Mouse (Mus musculus) lung, postnatal 36 days (tissue): ENCODE measurements at regions not wholly inside any gene's neighbourhood (a gene's known extent, or its start where the extent isn't known, plus 50 kb on each side); places are given as distances from the start of the nearest gene placed in this dataset.

Experiments
- DNase-seq: peaks from one replicate; pipeline ENCODE4 v3.0.0; 2022; ENCODE audit warnings: mixed read lengths

GRCm38 (mm10) chr1:135665484-135665883, 54.4 kb upstream of the Csrp1 start:
- no peak for DNase-seq

GRCm38 (mm10) chr1:135668331-135668730, 51.5 kb upstream of the Csrp1 start:
- no peak for DNase-seq

DNA sequence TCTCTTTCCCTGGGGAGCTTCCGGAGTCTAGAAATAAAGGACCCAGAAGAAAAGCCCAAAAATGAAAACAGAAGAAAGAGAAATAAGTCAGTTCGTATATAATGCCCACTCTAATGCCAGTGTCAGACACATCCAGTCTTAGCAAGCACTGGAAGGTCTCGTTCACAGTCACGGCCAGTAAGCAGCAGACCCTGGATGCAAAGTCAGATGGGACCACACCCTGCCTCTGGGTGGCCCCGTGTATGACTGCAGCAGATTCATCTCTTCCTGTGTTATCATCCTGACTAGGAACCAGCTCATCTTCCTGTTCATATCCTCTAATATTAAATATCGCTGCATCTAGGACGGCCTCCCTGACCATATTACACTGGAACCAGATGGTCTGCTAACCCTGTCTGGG, 50.9 kb upstream of the Csrp1 start:
- peak; percentile 62 for DNase-seq

DNA sequence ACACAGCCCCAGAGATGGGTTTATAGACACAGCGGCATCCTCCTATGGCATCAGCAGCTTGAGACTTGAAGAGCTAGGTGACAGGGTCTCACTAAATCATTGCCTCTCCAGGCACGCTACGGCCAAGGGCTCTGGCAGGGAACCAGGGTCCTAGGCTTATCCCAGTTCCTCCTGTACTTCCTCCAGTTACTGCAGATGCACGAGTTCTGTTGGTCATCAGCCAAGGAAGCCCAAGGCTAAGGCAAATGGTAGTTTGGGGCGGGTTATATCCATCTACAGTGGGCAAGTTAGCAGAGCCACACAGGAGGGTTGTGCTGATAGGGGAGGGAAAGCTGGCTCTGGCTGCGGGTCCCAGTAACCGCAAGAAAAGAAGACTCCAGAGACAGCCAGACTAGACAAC, 50.1 kb upstream of the Csrp1 start:
- peak; percentile 73 for DNase-seq
